ENCODE assay signal across 8 mouse cellular contexts in the genomic region with DNA sequence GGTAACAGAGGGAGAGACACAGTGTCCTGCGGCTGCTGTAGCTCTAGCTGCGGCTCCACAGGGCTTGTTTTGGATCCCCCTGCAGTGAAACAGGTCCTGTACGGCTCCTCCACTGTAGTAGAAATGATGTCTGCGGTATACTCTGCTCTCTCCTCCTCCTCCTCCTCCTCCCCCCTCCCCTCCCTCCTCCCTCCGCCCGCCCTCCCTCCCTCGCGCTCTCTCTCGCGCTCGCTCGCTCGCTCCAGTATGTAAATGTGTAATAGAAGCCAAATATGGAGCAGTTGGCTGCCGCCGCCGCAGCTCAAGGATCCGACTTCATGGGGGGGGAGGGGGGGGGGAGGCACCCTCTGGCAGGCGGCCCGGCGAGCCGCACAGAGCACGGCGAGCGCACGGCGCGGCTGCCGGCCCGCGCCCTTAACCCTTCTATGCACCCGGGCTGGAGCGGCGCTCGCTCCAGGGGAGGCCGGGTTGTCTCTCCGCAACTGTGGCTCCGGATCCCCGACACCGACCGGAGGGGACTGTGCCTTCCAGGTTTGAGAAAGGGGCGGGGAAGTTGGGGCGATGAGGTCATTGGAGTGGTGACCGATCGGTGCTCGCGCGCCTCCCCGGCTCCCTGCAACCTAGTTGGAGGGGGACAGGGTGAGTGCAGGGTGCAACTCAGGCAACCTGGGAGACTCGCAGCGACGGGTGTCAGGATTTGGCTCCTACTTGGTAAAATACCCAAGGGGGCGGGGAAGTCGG. TPM values are rescaled to one million over a fixed set of nuclear protein-coding genes. Genes with fewer than 3 reads are reported as not detected.
DNase-seq lines count a peak whose midpoint lies in the region; ATAC-seq lines count a peak whose summit lies in the region.

A gene (minus strand): TSS at position 156 of the 741 bp plus-strand sequence.

- no peaks in the 10 kb centered on the region for H3K27me3 ChIP-seq in forebrain, embryonic 14.5 days (replicated peaks; ENCODE audit: control insufficient read depth, insufficient read depth, low read length)
- no peaks in the 10 kb centered on the region for H3K27me3 ChIP-seq in lung, embryonic 16.5 days (ENCODE audit: control insufficient read depth, insufficient read depth, low read depth, low read length)

- ATAC-seq in cerebellum, adult (ENCODE audit: insufficient number of reproducible peaks, low FRiP score, low TSS enrichment), result peak; percentile 52
- ATAC-seq in forebrain, embryonic 14.5 days, result peak; percentile 72
- peak; percentile 81 for ATAC-seq in lung, embryonic 16.5 days (ENCODE audit: low read depth)

- under 1% methylated on average over 43 of the region's 53 CpGs for WGBS in forebrain, embryonic 14.5 days
- WGBS in lung, embryonic 16.5 days, result under 1% methylated on average over 38 of the region's 53 CpGs

- no peaks in the 10 kb centered on the region for H3K36me3 ChIP-seq in forebrain, embryonic 14.5 days (ENCODE audit: control insufficient read depth, insufficient read depth, low read length)
- H3K36me3 ChIP-seq in lung, embryonic 16.5 days (ENCODE audit: control insufficient read depth, insufficient read depth, low read length), result no peaks in the 10 kb centered on the region

- peak within 1 kb of the TSS; percentile 95 for H3K9ac ChIP-seq in forebrain, embryonic 14.5 days (ENCODE audit: low read length)
- peak within 1 kb of the TSS; percentile 96 for H3K9ac ChIP-seq in lung, embryonic 16.5 days (ENCODE audit: low read length)

- intact Hi-C loops in heart, postnatal 10 days (cut with DNase I), result loop anchor here (5.0 kb wide), 4 partner anchors 138 to 333 kb away; no protein-coding TSS in a partner anchor

- H3K27ac ChIP-seq in forebrain, embryonic 14.5 days (ENCODE audit: low read depth, low read length), result peak within 1 kb of the TSS; percentile 98
- H3K27ac ChIP-seq in lung, embryonic 16.5 days (ENCODE audit: low read length), result peak within 1 kb of the TSS; percentile 98

- peaks cover 30% of the 10 kb centered on the region for H3K4me1 ChIP-seq in forebrain, embryonic 14.5 days (ENCODE audit: control insufficient read depth, insufficient read depth, low read length)
- peaks cover 27% of the 10 kb centered on the region for H3K4me1 ChIP-seq in lung, embryonic 16.5 days (replicated peaks; ENCODE audit: control insufficient read depth, insufficient read depth, low read length)

- peak within 1 kb of the TSS; percentile 95 for H3K4me2 ChIP-seq in forebrain, embryonic 14.5 days (ENCODE audit: low read length)
- peak within 1 kb of the TSS; percentile 95 for H3K4me2 ChIP-seq in lung, embryonic 16.5 days (ENCODE audit: low read depth, low read length)

- peak within 1 kb of the TSS; percentile 81 for H3K4me3 ChIP-seq in forebrain, embryonic 14.5 days (ENCODE audit: low read depth, low read length)
- H3K4me3 ChIP-seq in lung, embryonic 16.5 days (ENCODE audit: low read length), result peak within 1 kb of the TSS; percentile 88

- DNase-seq in ES-CJ7 (ENCODE audit: low read depth, low spot score), result peak; percentile 73
- DNase-seq in forebrain, embryonic 14.5 days (ENCODE audit: low spot score), result peak; percentile 94
- peak; percentile 90 for DNase-seq in heart, postnatal 10 days
- peak in 1 of 2 experiments; percentile 75 for DNase-seq in layer of hippocampus, adult 18-20 months (ENCODE audit: low spot score in 2 of 2)
- peak; percentile 67 for DNase-seq in ovary, postnatal 10 days (ENCODE audit: low spot score)
- DNase-seq in thymus, postnatal 0 days (ENCODE audit: low spot score), result peak; percentile 67

- H3K9me3 ChIP-seq in forebrain, embryonic 14.5 days (replicated peaks; ENCODE audit: control insufficient read depth, low read length), result no peaks in the 10 kb centered on the region
- H3K9me3 ChIP-seq in lung, embryonic 16.5 days (ENCODE audit: control insufficient read depth, low read length), result no peaks in the 10 kb centered on the region

RNA-seq across cellular contexts. Expression of the gene that starts here (rescaled TPM):
- 4.3 and 6.6 TPM in 2 replicates for polyA plus RNA-seq in forebrain, embryonic 14.5 days (2014; fragmentation: Nextera tagmentation; extraction: Ambion mirVana)
- total RNA-seq in heart, postnatal 10 days (2021), result 10 to 100 TPM; 40.6 to 49.1 TPM
- 100 to 1,000 TPM; 117 to 121 TPM for total RNA-seq in layer of hippocampus, adult 18-20 months (2021)
- 8.3 and 9.8 TPM in 2 replicates for polyA plus RNA-seq in lung, embryonic 16.5 days (2015; fragmentation: Nextera tagmentation; extraction: Ambion mirVana)
- polyA plus RNA-seq in thymus, postnatal 0 days (2015; fragmentation: Nextera tagmentation; extraction: Ambion mirVana), result 3.8 and 6.3 TPM in 2 replicates
